Mouse (Mus musculus): ENCODE measurements around the gene Triap1.
"Not testable (repeated sequence)": the region's sequence is repeated elsewhere in the genome, so short reads cannot be mapped to it uniquely, and the experiment has no call there.

The Triap1 gene

DNA sequence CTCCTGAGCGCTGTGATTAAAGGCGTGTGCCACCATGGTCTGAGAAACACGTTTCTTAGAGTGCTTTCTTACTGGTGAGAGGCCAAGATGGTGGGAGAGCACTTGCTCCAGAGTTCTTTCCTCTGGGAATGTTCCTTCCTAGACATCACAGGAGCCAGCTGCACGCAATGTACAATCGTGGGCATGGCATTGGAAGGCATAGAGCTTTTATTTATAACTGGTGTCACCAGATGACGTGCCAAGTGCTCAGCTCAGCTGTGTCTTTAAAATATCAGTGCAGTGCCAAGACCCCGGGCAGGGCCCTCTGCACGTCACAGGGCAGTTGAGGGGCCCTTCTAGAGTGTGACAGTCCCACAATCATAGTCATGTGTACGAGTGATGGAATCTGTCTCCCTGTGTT, 10.1 kb upstream of the Triap1 start:
- no peak for DNase-seq (ENCODE audit: extremely low spot score, low read depth, low spot score)

DNA sequence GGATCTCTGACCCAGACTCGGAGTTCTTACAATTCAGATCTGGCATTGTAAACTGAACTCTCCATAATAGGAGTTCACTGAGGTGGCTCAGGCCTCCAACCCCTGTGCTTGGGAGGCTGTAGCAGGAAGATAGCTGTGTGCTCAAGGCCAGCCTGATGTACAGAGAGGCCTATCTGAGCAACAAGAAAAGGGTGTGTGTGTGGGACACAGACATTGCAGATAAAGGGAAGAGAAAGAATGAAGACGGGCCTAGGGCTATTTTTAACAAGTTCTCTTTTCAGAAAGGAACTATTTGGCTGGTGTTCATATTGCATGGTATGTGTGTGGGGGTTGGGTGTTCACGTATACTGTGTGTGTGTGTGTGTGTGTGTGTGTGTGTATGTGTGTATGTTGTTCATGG, 7.4 kb upstream of the Triap1 start:
- no peak for DNase-seq (ENCODE audit: extremely low spot score, low read depth, low spot score)

DNA sequence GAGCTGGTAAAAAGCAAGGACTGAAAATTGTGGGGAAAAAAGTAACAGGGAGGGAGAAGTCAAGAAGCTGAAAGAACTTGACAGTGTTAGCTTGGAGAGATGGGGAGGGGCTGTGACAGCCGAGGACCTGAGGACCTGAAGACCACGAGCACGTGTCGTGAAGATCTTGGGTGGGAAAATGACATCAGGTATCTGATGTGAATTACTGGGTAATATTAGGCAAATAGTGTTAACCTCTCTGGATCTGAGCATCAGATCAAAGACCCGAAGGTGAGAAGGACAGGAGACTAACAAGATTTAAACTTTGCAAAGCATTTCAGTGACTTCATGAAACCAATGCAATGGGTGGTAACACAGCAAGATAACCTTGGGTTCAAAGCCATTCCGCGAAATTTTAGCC, 1.0 kb upstream of the Triap1 start:
- no peak for DNase-seq (ENCODE audit: extremely low spot score, low read depth, low spot score)

DNA sequence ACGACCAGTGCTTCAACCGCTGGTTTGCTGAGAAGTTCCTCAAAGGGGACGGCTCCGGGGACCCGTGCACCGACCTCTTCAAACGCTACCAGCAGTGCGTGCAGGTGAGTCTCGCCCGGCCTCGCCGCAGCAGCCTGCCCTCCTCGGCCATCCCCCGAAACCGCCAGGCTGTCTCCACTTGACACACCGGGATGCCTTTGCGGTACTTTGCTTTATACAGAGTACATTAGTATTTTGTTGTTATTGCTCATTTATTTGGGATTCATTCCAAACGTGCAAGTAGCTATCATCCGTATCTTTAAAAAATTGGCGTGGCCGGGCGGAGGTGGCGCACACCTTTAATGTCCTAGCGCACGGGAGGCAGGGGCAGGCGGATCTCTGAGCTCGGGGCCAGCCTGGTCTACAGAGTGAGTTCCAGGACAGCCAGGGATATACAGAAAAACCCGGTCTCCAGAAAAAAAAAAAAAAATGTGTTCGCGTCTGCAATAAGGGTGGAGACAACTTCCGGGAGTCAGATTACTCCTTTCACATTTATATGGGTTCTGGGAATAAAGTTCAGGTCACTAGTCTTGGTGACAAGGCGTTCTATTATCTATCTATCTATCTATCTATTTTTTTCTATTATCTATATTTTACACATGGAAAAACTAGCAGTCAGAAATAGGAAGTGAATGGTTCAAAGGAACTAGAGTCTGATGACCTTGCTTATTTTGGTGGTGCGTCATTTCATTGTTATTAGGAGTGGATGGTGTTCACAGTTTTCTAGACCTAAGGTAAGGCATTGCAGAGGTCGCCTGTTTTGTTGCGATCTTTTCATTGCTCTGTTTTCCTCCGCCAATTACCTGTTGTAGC, 515 bp downstream of the Triap1 start:
- DNase-seq (ENCODE audit: extremely low spot score, low read depth, low spot score), result no peak

DNA sequence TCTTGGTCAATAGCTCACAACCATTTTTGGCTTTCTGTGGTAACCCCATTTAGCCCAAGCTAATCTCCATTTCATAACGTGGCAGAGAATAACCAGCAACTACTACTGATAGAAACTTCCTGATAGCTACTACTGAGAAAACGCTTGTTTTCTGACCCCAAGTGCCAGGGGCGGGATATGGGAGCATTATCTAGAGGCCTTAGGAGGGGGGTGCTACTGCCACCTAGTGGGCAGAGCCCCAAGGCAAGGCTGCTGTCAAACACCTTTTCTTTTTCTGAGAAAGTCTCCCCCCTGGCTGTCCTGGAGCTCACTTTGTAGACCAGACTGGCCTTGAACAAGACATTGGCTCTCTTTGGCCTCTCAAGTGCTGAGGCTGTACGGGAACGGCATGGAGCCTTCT, 6.5 kb downstream of the Triap1 start:
- DNase-seq (ENCODE audit: extremely low spot score, low read depth, low spot score), result no peak

DNA sequence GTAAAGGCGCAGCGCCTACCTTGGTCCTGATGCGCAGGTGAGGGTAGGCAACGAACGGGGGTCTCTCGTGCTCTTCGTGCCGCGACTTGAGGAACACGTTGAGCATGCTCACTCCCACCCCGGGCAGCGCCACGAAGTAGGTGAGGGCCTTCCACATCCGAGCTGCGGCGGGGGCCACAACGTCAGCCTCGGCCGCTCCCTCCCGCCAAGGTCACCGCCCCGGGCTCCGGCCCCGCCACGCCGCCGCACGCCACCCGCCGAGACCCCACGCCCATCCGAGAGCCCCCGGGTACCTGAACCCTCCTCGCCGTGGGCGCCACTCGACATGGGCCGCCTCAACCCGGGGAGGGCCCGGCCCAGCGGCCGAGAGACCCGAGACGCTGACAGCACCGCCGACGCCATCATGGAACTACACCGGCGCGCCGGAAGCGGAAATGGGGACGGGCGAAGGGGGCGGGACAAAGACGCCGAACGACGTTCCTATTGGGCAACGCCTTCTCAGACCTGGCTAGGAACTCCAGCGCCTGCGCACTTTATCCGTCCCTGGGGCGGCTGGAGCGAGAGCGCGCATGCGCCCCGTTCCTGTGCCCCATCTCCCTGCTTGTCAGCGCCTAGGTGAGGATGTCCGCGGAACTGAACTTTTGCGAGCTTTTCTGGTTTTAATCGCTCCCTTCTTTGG, 7.7 kb downstream of the Triap1 start, which contains the start of gene Cox6a1:
TSS of gene Cox6a1 (minus strand) at position 436 of the 679 bp plus-strand sequence.
- peak; percentile 96 for DNase-seq (ENCODE audit: extremely low spot score, low read depth, low spot score)

DNA sequence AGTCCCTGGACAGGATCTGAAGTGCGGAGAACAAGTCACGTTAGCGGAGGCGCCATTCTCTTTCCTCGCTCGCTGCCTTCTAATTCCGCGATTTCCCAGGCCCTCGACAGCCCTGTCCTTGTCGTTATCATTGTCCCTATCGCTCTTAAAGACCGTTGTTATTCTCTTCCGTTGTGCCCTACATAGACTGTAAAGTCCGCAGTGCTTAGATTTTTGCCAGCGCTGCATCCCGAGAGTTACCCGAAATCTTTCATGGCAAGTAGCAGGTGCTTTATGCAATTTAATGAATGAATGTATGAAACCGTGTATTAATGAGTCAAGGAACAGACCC, 8.2 kb downstream of the Triap1 start:
- no peak for DNase-seq (ENCODE audit: extremely low spot score, low read depth, low spot score)

DNA sequence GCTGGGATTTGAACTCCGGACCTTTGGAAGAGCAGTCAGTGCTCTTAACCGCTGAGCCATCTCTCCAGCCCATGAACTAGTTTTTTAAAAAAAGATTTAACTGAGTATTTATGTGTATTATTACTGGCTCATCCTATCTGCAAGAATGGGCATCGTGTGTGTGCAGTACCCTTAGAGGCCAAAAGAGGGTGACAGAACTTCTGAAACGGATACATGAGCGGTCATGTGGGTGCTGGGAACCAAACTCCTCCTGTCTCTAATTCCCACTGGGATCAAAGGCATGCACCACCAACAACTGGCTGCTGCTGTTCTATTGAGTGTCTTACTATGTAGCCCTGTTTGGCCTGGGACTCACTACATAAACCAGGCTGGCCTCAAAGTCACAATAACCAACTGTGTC, 10.3 kb downstream of the Triap1 start:
- DNase-seq (ENCODE audit: extremely low spot score, low read depth, low spot score), result no peak

DNA sequence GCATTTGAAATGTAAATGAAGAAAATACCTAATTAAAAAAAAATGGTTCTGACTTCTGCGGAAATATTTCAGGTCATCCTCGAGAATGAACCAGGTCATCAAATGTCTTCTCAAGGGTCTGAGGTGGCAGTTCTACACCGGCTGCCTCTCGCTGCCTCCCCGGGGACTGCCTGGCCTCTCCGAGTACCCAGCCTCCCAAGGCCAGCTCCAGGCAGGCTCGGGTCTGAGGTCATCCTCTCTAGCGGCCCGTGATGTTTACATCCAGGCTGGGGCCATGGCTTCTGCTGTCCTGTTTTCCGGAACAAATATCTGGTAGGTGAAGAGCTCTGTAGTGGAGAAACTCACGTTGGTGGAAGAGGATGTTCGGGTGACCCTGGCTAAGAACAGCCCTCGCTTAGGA, 14.0 kb downstream of the Triap1 start:
- no peak for DNase-seq (ENCODE audit: extremely low spot score, low read depth, low spot score)

DNA sequence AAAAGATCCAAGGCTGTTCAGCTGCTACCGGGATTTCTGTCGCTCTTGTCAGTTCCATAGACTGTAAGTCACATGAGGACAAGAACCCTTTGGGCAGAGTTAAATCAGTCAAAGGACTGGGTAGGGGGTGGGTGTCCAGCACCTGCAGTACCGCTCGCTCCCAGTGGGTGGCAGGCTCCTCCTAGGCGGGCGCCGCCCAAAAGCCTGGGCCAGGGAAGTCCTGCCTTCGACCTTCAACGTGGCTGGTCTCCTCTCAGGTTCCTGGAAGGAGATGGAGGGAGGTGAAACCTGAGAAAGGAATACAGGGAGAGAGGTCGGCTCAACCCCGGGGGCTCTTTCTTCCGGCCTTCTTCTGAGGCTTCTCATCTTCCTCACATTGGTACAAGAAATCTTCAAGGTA, 17.8 kb downstream of the Triap1 start:
- no peak for DNase-seq (ENCODE audit: extremely low spot score, low read depth, low spot score)

DNA sequence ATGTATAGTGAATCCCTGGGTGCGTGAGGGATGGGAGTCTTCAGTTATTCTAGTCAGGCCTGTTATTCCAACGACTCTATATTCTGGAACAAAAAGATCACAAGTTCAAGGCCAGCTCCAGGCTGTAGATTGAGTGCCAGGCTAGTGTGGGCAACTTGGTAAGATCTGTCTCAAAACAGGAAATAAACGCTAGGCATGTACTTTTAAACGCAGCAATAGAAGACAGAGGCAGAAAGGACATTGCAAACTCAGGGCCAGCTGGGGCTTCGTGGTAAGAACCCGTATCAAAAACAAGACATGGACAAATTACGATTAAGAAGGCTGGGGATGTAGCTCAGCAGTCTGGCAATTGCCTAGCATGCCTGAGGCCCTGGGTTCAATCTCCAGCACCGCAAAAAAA, 18.4 kb downstream of the Triap1 start:
- DNase-seq (ENCODE audit: extremely low spot score, low read depth, low spot score), result no peak

DNA sequence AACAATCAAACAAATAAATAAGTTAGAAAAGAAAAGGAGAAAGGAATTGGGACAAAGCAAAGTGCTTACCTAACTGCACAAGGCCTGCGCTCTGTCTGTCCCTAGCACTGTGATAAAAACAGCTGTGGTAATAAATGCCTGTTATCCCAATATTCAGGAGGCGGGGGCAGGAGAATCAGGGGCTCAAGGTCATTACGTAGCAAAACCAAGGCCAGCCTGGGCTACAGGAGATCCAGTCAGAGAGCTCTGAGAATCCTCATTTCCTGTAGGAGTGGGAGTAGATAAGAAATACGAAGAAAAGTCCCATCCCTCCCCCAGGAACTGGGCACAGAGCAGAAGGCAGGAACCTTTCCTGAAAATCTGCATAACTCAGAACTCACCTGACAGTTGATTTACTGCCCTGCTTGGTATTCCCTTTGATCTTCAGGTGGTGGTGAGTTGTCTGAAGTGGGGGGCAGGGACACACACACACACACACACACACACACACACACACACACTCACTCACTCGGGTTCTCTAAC, 18.9 kb downstream of the Triap1 start:
- DNase-seq (ENCODE audit: extremely low spot score, low read depth, low spot score), result no peak

DNA sequence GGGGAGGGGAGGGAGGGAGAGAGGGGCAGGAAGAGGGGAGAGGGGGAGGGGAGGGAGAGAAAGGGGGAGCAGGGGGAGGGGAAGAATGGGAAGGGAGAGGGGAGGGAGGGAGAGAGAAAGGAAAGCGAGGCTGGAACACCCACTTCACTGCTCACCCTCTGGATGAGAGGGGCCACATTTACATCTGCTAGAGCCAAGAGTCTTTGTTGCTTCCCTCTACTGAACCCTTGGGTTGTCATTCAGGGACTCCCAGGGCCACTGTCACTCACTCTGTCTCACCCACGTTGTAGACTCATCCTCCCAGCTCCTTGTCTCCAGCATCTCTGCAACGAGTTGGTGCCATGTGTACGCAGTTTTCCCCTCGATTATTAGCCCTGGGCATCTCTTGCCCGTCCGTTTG, 21.2 kb downstream of the Triap1 start:
- DNase-seq (ENCODE audit: extremely low spot score, low read depth, low spot score), result no peak

DNA sequence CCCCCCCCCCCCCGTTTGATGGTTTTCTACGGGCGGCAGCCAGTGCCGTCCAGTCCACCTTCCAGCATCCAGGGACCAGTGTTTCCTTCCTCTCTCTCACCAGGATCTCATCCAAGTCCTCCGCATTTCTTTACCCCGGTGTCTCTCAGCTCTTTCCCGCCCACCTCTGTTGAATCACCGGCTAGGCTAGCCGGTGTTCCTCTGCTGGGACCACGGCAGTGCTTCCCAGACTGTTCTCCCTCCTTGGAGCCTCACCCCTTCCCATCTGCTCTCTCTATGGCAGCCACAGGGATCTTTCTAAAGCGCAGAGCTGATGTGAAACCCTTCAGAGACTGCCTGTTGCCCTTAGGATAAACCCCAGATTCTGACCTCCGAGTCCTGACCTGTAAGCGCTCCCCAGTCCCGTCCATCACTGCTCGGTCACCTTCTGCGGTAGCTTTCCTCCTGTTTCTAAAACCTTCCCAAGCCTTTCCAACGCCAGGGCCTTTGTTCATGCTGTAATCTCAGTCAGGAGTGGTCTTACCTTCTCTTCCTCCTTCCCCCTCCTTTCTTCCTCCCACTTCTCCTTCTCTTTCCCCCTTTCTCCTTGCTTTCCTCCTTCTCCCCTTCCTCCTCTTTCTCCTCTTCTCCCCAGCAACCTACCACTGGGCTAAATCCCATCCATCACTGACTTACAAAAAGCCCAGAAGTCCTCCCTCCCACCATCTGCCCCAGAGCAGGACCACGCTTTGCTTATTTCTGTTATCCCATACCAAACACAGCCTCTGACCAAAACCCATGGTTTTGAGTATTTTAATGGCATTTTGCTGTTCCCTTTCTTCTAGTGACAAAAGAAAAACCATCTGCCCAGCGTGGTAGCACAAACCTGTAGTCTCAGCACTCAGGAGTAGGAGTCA, 22.0 kb downstream of the Triap1 start:
- no peak for DNase-seq (ENCODE audit: extremely low spot score, low read depth, low spot score)

DNA sequence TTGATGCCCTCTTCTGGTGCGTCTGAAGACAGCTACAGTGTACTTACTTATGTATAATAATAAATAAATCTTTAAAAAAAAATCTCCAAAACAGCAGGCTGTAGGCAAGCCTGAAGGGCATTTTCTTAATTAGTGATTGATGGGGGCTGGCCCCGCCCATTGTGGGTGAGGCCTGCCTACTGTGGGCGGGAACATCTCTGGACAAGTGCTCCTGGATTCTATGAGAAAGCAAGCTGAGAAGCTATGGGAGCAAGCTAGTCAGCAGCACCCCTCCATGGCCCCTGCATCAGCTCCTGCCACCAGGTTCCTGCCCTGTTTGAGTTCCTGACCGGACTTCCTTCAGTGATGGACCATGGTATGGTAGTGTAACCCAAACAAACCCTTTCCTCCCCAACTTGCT, 23.8 kb downstream of the Triap1 start:
- no peak for DNase-seq (ENCODE audit: extremely low spot score, low read depth, low spot score)

DNA sequence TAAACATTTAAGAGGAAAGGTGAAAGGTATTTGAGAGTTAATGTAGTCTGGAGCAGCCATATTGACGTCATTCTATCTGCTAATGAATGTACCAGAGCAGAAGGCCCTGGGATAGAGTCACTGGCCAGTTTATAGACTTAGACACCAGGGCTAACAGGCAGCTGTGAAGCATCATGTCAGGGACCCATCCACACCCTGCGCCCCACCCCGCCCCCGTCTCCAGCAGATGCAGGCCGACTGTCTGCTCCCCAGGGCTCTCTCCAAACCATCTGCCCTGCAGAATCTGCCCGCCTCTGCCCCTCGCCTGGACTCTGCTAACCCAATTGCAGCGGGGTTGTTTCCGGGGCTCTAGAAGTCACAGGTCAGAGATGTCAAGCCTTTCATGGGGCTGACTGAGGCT, 30.7 kb downstream of the Triap1 start:
- no peak for DNase-seq (ENCODE audit: extremely low spot score, low read depth, low spot score)

DNA sequence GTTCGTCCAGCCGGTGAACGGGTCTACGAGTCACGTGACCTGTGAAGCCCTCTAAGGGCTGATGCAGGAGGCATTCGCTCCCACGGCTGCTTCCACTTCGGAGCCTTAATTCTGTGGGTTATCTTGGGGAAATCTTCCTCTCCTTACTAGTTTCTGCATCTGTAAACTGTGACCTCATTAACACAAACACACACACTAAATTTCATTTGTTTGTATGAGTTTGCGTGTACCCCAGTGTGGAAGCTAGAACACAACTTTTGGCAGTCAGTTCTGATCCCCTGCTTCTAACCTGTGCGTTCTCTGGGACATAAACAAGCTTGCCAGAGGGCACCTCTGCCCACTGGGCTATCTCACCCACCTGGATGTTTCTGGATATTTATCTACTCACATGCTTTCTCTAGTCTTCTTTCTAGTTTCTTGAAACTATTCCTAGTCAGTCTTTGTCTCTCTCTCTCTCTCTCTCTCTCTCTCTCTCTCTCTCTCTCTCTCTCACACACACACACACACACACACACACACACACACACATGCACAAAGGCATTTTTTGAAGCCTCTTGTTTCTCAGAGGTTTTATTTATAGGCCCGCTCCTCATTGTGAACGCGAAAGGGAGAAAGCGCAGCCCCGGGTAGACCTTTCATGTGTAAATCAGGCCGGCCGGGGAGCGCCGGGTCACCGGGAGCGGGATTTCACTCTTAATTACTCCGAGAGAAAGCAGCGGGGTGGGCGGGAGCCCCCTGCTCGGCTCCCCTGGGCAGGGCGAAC, 32.6 kb downstream of the Triap1 start:
- no peak for DNase-seq (ENCODE audit: extremely low spot score, low read depth, low spot score)

DNA sequence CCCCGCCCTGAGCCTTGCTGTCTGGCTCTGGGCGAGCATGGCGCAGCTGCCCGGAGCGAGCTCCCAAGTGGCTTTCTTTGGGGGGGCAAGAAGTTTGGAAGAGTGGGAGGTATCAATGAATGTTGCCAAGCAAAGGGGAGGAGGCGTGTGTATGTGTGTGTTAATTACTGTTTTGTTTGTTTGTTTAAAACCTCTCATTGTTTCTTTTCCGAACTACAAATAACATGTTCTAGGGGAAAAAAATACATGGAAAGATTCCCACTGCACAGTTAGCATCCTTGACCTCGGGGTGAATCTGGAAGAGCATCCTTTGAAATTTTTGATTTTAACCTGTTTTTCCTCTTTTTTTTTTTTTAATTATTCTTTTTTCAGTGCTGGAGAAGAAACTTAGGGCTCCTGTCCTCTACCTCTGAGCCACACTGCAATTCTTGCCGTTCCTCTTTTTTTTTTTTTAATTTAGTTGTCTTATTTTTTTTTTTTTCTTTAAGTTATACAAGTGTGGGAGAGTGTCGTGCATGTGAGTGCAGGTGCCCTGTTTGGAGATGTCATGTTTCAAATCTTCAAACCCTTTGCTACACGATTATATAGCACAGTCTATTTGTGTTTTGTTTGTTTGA, 33.3 kb downstream of the Triap1 start:
- no peak for DNase-seq (ENCODE audit: extremely low spot score, low read depth, low spot score)

DNA sequence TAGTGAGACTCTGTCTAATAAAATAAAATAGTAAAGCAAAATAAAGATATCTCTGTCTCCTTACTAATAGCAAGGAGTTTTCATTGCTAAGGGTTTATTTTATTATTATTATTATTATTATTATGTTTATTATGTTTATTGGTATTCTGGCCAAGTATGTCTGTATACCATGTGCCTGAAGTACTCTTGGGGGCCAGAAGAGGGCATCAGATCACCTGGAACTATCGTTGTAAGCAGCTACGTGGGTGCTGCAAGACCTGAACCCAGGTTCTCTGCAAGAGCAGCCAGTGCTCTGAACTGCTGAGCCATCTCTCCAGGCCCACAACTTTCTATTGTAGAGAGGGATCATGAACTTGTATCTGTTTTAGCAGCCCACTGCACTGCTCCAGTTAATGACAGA, 34.4 kb downstream of the Triap1 start:
- no peak for DNase-seq (ENCODE audit: extremely low spot score, low read depth, low spot score)

DNA sequence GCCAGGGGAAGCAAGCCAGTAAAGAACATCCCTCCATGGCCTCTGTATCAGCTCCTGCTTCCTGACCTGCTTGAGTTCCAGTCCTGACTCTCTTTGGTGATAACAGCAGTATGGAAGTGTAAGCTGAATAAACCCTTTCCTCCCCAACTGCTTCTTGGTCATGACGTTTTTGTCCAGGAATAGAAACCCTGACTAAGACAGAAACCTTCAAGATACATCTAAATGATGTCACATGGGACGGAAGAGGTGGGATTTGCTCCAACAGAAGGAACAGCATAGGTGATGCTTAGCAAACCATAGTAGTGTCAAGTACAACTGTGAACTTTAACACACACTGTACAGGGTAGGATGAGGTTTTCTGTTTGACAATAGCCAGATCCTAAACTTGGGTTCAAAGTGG, 37.9 kb downstream of the Triap1 start:
- DNase-seq (ENCODE audit: extremely low spot score, low read depth, low spot score), result not testable (repeated sequence)
